In genomic region chr11:93987625-93988327, GRCm38 (mm10) we compare ENCODE assay signal across 8 mouse cellular contexts. TPM values are rescaled to one million over a fixed set of nuclear protein-coding genes. Genes with fewer than 3 reads are reported as not detected.
DNase-seq lines count a peak whose midpoint lies in the region; ATAC-seq lines count a peak whose summit lies in the region.

No protein-coding gene starts in this region.

- no peaks in the 10 kb centered on the region for H3K9me3 ChIP-seq in embryonic facial prominence, embryonic 10.5 days
- no peaks in the 10 kb centered on the region for H3K9me3 ChIP-seq in intestine, embryonic 14.5 days (ENCODE audit: control insufficient read depth, low read length)
- no peaks in the 10 kb centered on the region for H3K9me3 ChIP-seq in forebrain, embryonic 11.5 days (ENCODE audit: control insufficient read depth, low read length)
- no peaks in the 10 kb centered on the region for H3K9me3 ChIP-seq in forebrain, embryonic 13.5 days (replicated peaks)

- whole genome bisulfite sequencing in embryonic facial prominence, embryonic 10.5 days: 72% methylated on average over 8 of the region's 8 CpGs
- 65% methylated on average over 8 of the region's 8 CpGs for WGBS in intestine, embryonic 14.5 days
- WGBS in forebrain, embryonic 11.5 days: 75% methylated on average over 8 of the region's 8 CpGs
- 74% methylated on average over 8 of the region's 8 CpGs for WGBS in forebrain, embryonic 13.5 days

- no peak overlapping the region for H3K9ac ChIP-seq in intestine, embryonic 14.5 days (ENCODE audit: low read length)
- H3K9ac ChIP-seq in forebrain, embryonic 11.5 days (ENCODE audit: low read length): no peak overlapping the region
- H3K9ac ChIP-seq in forebrain, embryonic 13.5 days: no peak overlapping the region

- no peak overlapping the region for H3K4me3 ChIP-seq in embryonic facial prominence, embryonic 10.5 days
- no peak overlapping the region for H3K4me3 ChIP-seq in intestine, embryonic 14.5 days (ENCODE audit: low read depth, low read length)
- no peak overlapping the region for H3K4me3 ChIP-seq in forebrain, embryonic 11.5 days (ENCODE audit: low read depth, low read length)
- H3K4me3 ChIP-seq in forebrain, embryonic 13.5 days: no peak overlapping the region

- H3K36me3 ChIP-seq in embryonic facial prominence, embryonic 10.5 days (replicated peaks): no peaks in the 10 kb centered on the region
- H3K36me3 ChIP-seq in intestine, embryonic 14.5 days (ENCODE audit: control insufficient read depth, insufficient read depth, low read length): no peaks in the 10 kb centered on the region
- H3K36me3 ChIP-seq in forebrain, embryonic 11.5 days (ENCODE audit: control insufficient read depth, insufficient read depth, low read length): no peaks in the 10 kb centered on the region
- H3K36me3 ChIP-seq in forebrain, embryonic 13.5 days (ENCODE audit: poor library complexity, severe bottlenecking): no peaks in the 10 kb centered on the region

- no peaks in the 10 kb centered on the region for H3K27me3 ChIP-seq in embryonic facial prominence, embryonic 10.5 days (replicated peaks; ENCODE audit: low read depth, poor library complexity, severe bottlenecking)
- H3K27me3 ChIP-seq in intestine, embryonic 14.5 days (replicated peaks; ENCODE audit: control insufficient read depth, insufficient read depth, low read length): no peaks in the 10 kb centered on the region
- H3K27me3 ChIP-seq in forebrain, embryonic 11.5 days (ENCODE audit: control insufficient read depth, insufficient read depth, low read length): no peaks in the 10 kb centered on the region
- H3K27me3 ChIP-seq in forebrain, embryonic 13.5 days: no peaks in the 10 kb centered on the region

- DNase-seq in gastrocnemius, adult 8-10 months (ENCODE audit: low spot score in 2 of 2): peak; percentile 45 to 59
- no peak for DNase-seq in gastrocnemius, postnatal 10 days
- DNase-seq in embryonic facial prominence, embryonic 10.5 days (ENCODE audit: low spot score): no peak
- DNase-seq in intestine, embryonic 14.5 days (ENCODE audit: low spot score): no peak
- no peak for DNase-seq in forebrain, embryonic 11.5 days (ENCODE audit: low spot score)
- no peak for DNase-seq in spleen, adult 12 weeks (ENCODE audit: low spot score)

- H3K4me1 ChIP-seq in embryonic facial prominence, embryonic 10.5 days: no peaks in the 10 kb centered on the region
- H3K4me1 ChIP-seq in intestine, embryonic 14.5 days (replicated peaks; ENCODE audit: control insufficient read depth, insufficient read depth, low read length): 0 out of 2 replicates have a peak, but pooled peaks cover 10% of the 10 kb centered on the region
- no peaks in the 10 kb centered on the region for H3K4me1 ChIP-seq in forebrain, embryonic 11.5 days (replicated peaks; ENCODE audit: control insufficient read depth, insufficient read depth, low read length)
- no peaks in the 10 kb centered on the region for H3K4me1 ChIP-seq in forebrain, embryonic 13.5 days

- H3K27ac ChIP-seq in embryonic facial prominence, embryonic 10.5 days (replicated peaks): peak overlapping the region; percentile 35; the same call in 1 of the 2 replicates
- H3K27ac ChIP-seq in intestine, embryonic 14.5 days (ENCODE audit: low read depth): peak overlapping the region; percentile 51; the same call in 1 of the 2 replicates
- H3K27ac ChIP-seq in forebrain, embryonic 11.5 days (ENCODE audit: low read depth, low read length): no peak overlapping the region
- no peak overlapping the region for H3K27ac ChIP-seq in forebrain, embryonic 13.5 days

- no peak overlapping the region for H3K4me2 ChIP-seq in intestine, embryonic 14.5 days (ENCODE audit: low read length)
- H3K4me2 ChIP-seq in forebrain, embryonic 11.5 days (ENCODE audit: low read depth, low read length, severe bottlenecking): no peak overlapping the region
- no peak overlapping the region for H3K4me2 ChIP-seq in forebrain, embryonic 13.5 days

- no peak for ATAC-seq in intestine, embryonic 14.5 days (replicated peaks; ENCODE audit: low FRiP score, low TSS enrichment, low read depth)
- ATAC-seq in megakaryocyte progenitor cell, adult 5-6 weeks (replicated peaks; ENCODE audit: poor library complexity): peak; percentile 59
- no peak for ATAC-seq in forebrain, embryonic 11.5 days (replicated peaks; ENCODE audit: low FRiP score)
- ATAC-seq in forebrain, embryonic 13.5 days: no peak

RNA-seq across cellular contexts. Expression of gene Spag9, which starts 8.1 kb away (rescaled TPM):
- 100 to 1,000 TPM; 142 to 167 (median 160) TPM for total RNA-seq in gastrocnemius, adult 8-10 months (2022)
- 100 to 1,000 TPM; 121 to 130 TPM for total RNA-seq in gastrocnemius, postnatal 10 days (2021)
- 35.5 and 39.4 TPM in 2 replicates for polyA plus RNA-seq in embryonic facial prominence, embryonic 10.5 days (2016; fragmentation: Nextera tagmentation; extraction: Ambion mirVana)
- 50.0 and 50.9 TPM in 2 replicates for polyA plus RNA-seq in intestine, embryonic 14.5 days (2014; fragmentation: Nextera tagmentation; extraction: Ambion mirVana)
- total RNA-seq in megakaryocyte progenitor cell, adult 5-6 weeks (2015): 33.6 and 34.0 TPM in 2 replicates
- total RNA-seq in megakaryocyte progenitor cell, adult 5-6 weeks (2017): 51.5 and 64.3 TPM in 2 replicates
- polyA plus RNA-seq in forebrain, embryonic 11.5 days (2014; fragmentation: Nextera tagmentation; extraction: Ambion mirVana): 93.4 and 101 TPM in 2 replicates
- polyA plus RNA-seq in forebrain, embryonic 13.5 days (2015; fragmentation: Nextera tagmentation; extraction: Ambion mirVana): 89.3 and 93.1 TPM in 2 replicates

RNA-seq across cellular contexts. Expression of gene Nme1, which starts 19.5 kb away (rescaled TPM):
- 10 to 100 TPM; 10.3 to 24.4 (median 11.8) TPM for total RNA-seq in gastrocnemius, adult 8-10 months (2022)
- 10 to 100 TPM; 22.9 to 23.3 TPM for total RNA-seq in gastrocnemius, postnatal 10 days (2021)
- 352 and 375 TPM in 2 replicates for polyA plus RNA-seq in embryonic facial prominence, embryonic 10.5 days (2016; fragmentation: Nextera tagmentation; extraction: Ambion mirVana)
- polyA plus RNA-seq in intestine, embryonic 14.5 days (2014; fragmentation: Nextera tagmentation; extraction: Ambion mirVana): 194 and 208 TPM in 2 replicates
- 198 and 211 TPM in 2 replicates for total RNA-seq in megakaryocyte progenitor cell, adult 5-6 weeks (2015)
- total RNA-seq in megakaryocyte progenitor cell, adult 5-6 weeks (2017): 202 and 219 TPM in 2 replicates
- polyA plus RNA-seq in forebrain, embryonic 11.5 days (2014; fragmentation: Nextera tagmentation; extraction: Ambion mirVana): 231 and 266 TPM in 2 replicates
- polyA plus RNA-seq in forebrain, embryonic 13.5 days (2015; fragmentation: Nextera tagmentation; extraction: Ambion mirVana): 319 and 332 TPM in 2 replicates

RNA-seq across cellular contexts. Expression of gene Gm20390, which starts 19.7 kb away (rescaled TPM):
- total RNA-seq in gastrocnemius, adult 8-10 months (2022): 10 to 100 TPM in 2 of 4 experiments, 1 to 10 TPM in 2; 7.0 to 15.4 (median 9.8) TPM
- total RNA-seq in gastrocnemius, postnatal 10 days (2021): 10 to 100 TPM; 30.2 to 31.3 TPM
- 532 and 553 TPM in 2 replicates for polyA plus RNA-seq in embryonic facial prominence, embryonic 10.5 days (2016; fragmentation: Nextera tagmentation; extraction: Ambion mirVana)
- polyA plus RNA-seq in intestine, embryonic 14.5 days (2014; fragmentation: Nextera tagmentation; extraction: Ambion mirVana): 465 and 494 TPM in 2 replicates
- 43.7 and 97.0 TPM in 2 replicates for total RNA-seq in megakaryocyte progenitor cell, adult 5-6 weeks (2015)
- total RNA-seq in megakaryocyte progenitor cell, adult 5-6 weeks (2017): not detected in 2 replicates
- polyA plus RNA-seq in forebrain, embryonic 11.5 days (2014; fragmentation: Nextera tagmentation; extraction: Ambion mirVana): 371 and 408 TPM in 2 replicates
- polyA plus RNA-seq in forebrain, embryonic 13.5 days (2015; fragmentation: Nextera tagmentation; extraction: Ambion mirVana): 455 and 467 TPM in 2 replicates

RNA-seq across cellular contexts. Expression of gene Nme2, which starts 31.7 kb away (rescaled TPM):
- 100 to 1,000 TPM; 682 to 772 (median 716) TPM for total RNA-seq in gastrocnemius, adult 8-10 months (2022)
- 100 to 1,000 TPM; 511 to 591 TPM for total RNA-seq in gastrocnemius, postnatal 10 days (2021)
- polyA plus RNA-seq in embryonic facial prominence, embryonic 10.5 days (2016; fragmentation: Nextera tagmentation; extraction: Ambion mirVana): 138 and 157 TPM in 2 replicates
- 270 and 272 TPM in 2 replicates for polyA plus RNA-seq in intestine, embryonic 14.5 days (2014; fragmentation: Nextera tagmentation; extraction: Ambion mirVana)
- total RNA-seq in megakaryocyte progenitor cell, adult 5-6 weeks (2015): 539 and 573 TPM in 2 replicates
- total RNA-seq in megakaryocyte progenitor cell, adult 5-6 weeks (2017): 216 and 275 TPM in 2 replicates
- polyA plus RNA-seq in forebrain, embryonic 11.5 days (2014; fragmentation: Nextera tagmentation; extraction: Ambion mirVana): 144 and 155 TPM in 2 replicates
- polyA plus RNA-seq in forebrain, embryonic 13.5 days (2015; fragmentation: Nextera tagmentation; extraction: Ambion mirVana): 98.8 and 116 TPM in 2 replicates

Comparison
In these comparisons a context has a peak if more than half of its experiments do, and no peak if none do; other contexts are left out.
1. DNase-seq: peak in gastrocnemius, adult 8-10 months (2 of 2); none in gastrocnemius, postnatal 10 days (single experiment), embryonic facial prominence, embryonic 10.5 days (single experiment), intestine, embryonic 14.5 days (single experiment), forebrain, embryonic 11.5 days (single experiment) and spleen, adult 12 weeks (single experiment).
2. H3K27ac ChIP-seq: peak in embryonic facial prominence, embryonic 10.5 days (single experiment) and intestine, embryonic 14.5 days (single experiment); none in forebrain, embryonic 11.5 days (single experiment) and forebrain, embryonic 13.5 days (single experiment).